Mouse (Mus musculus) kidney, adult 2 months (tissue): Measurements from ENCODE around the gene Hmgcl.

Source experiments
- CTCF ChIP-seq: fragments of 200-500 bp; conservative IDR thresholded peaks from 2 replicates; pipeline ENCODE4 v1.5.1; 2011; ENCODE audit warnings: low read depth, mild to moderate bottlenecking, control low read depth, low read length, moderate library complexity, mixed read lengths; ENCODE audit not compliant: insufficient read depth, insufficient read length
- POLR2A ChIP-seq: fragments of 200-500 bp; IDR thresholded peaks from one replicate; pipeline ENCODE4 v1.6.1; 2011; ENCODE audit warnings: low read depth, low read length, control low read depth

DNA sequence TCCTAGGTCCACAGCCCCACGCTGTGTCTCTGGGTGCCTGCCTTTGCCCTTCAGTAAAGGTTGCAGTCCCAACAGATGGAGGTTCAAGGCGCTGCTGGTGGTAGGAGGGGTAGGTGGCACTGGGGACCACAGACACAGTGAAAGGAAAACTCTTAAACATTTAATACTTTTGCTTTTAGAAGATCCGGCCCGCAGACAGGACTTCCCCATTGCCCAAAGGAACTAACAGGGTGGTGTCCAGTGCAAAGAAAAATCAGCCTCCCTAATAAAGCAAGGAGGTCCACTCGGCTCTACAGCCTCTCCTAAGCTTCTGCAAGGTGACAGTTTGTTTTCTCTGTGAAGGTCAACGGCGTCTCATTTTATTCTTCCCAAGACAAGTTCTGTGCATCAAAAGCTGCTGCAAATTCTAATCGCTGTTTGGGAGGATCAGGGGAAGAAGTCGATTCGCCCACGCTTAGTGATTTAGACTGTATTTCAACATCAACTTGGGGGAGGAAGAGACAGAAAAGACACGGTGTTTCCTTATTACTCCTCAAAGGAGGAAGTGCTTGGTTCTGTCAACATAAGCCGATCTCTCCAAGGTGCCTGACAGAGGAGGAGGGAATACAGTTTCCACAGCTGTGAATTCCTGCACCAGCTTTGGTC lies 27.5 kb upstream of the Hmgcl start:
- no peak for TF ChIP-seq CTCF
- no peak for TF ChIP-seq POLR2A
